Mouse (Mus musculus): ENCODE data around the gene Helq. TPM values are rescaled to one million over a fixed set of nuclear protein-coding genes. Genes with fewer than 3 reads are reported as not detected.

Gene Helq
- 10 to 100 TPM; 17.8 to 19.9 TPM for total RNA-seq (2021)

DNA sequence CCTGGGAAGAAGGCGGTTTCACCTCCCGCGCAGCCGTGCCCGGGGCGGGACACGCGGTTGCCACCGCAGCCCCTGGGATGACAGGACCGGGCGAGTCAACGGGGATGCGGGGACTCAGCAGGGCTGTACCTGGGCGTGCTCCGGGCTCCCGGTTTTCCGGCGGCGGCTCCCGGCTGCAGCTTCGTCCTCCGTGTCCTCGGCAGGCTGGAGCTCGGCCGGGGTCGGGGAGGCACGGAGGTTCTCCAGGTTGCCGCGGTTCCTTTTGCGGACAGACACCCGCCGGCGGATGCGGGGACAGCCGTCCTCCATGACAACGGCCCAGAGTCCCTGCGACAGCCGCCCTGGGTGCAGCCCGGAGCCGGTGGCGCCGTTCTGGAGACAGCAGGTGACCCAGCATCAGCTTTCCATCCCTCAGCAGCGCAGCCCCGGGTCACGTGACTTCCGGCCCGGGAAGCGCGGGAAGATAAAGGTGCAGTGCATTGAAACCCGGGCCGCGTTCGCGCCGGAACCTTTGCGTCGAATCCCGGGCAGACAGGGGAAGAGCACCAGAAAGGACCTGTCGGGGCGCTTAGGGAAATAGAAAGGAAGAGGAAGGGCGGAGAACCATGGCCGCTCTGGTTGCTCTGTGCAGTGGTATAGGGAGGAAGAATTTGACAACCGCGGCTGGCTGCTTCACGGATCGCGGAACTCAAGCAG lies at the start of gene Helq, which contains the start of gene Mrps18c:
Gene Helq (minus strand): TSS at position 434 of the 696 bp plus-strand sequence.
Gene Mrps18c (plus strand): TSS at position 463 of the 696 bp plus-strand sequence.
- DNase-seq (ENCODE audit: extremely low spot score in 1 of 2, low spot score in 2 of 2) = peak; percentile 90 to 94
- intact Hi-C loops (cut with DNase I) = loop anchor here (10.0 kb wide), 1 partner anchor 124 kb away; the partner anchor contains the start of gene Coq2

DNA sequence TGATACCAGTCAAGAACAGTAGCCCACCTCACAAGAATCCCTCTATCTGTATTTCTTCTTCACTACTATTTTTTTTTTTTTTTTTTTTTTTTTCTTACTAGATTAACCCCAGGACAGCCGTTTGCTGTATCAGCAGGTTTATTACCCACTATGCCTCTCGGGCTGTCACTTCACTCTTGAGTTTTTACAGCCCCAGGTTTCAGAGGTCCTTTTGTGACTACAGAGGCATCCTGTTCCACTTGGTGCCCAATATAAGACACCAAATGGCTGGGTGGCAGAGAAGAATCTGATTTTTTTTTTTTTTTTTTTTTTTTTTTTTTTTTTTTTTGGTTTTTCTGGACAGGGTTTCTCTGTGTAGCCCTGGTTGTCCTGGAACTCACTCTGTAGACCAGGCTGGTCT lies 48.7 kb upstream of the Helq start:
- intact Hi-C loops (cut with DNase I) = no loop called here
- no peak for DNase-seq (ENCODE audit: extremely low spot score in 1 of 2, low spot score in 2 of 2)

DNA sequence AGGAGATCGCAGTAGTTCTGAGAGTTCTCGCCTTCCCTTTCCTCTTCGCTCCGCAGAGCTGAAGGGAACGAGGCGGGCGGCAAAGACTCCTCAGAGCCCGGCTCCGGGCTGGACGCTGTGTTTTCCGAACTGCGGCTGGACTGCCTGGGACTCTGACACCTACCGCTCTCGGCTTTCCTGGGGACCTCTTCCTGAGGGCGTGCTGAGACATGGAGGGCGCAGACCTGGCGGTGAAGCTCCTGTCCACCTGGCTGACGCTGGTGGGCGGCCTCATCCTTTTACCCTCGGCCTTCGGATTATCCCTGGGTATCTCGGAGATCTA lies 48.2 kb upstream of the Helq start:
- intact Hi-C loops (cut with DNase I) = no loop called here

DNA sequence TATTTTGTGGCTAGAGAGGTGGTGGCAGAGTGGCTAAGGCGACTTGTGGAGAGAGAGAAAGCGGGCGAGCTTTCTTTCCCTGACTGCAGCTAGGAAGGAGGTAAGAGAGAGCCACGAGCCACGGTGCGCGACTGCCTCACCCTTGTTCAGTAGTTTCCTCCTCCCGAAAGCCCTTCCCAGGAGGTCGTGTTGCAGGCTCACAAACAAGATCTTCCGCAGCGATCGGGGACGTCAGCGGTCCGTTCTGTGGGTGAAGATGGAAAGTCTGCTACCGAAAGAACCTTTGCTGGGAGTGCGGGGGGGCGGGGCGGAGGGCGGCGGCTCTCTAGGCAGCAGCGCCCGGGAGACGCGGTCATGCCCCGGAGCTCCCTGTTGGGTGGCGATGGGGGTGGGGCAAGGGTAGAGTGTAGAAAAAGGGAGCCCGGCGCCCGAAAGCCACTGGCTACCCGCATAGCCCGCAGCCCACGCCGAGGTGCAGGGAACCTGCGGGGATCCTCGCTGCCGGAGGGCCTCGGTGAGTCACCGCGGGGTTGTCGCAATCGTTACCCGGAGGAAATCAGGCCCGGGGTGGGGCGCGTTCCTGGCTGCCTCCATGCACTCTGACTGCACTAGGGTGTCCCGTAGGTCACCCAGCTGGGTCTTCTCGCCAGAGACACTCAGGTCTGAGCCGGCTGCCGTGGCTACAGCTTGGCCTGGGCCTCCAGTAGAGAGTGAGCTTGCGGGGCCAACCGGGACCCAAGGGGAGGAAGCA lies 47.6 kb upstream of the Helq start:
- intact Hi-C loops (cut with DNase I) = no loop called here

More for the DNA sequence above, 48.2 kb upstream of the Helq start:
- DNase-seq (ENCODE audit: extremely low spot score in 1 of 2, low spot score in 2 of 2) = peak in 1 of 2 experiments; percentile 20

DNA sequence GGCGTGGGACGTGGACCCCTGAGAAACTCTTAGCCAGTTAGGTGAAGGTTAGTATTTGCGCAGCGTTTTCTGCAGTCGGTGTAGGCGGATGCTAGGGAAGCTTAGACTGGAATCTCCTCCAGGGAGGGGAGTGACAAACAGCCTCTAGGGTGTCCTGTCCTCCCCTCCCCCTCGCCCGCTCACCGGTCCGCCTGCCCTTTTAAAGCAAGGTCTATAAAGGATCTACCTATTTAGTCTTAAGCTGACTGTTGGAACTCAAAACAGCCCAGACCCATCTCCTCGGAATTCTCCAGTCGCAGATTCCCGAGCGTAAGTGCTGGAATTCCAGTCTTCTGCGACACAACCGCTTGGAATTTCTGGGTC lies 47.1 kb upstream of the Helq start, which contains the start of gene Gpat3:
Gene Gpat3 (plus strand): TSS at position 229 of the 363 bp plus-strand sequence.
- intact Hi-C loops (cut with DNase I) = no loop called here
- DNase-seq (ENCODE audit: extremely low spot score in 1 of 2, low spot score in 2 of 2) = peak in 1 of 2 experiments; percentile 38

More for the DNA sequence above, 47.6 kb upstream of the Helq start:
- DNase-seq (ENCODE audit: extremely low spot score in 1 of 2, low spot score in 2 of 2) = peak; percentile 4 to 60

DNA sequence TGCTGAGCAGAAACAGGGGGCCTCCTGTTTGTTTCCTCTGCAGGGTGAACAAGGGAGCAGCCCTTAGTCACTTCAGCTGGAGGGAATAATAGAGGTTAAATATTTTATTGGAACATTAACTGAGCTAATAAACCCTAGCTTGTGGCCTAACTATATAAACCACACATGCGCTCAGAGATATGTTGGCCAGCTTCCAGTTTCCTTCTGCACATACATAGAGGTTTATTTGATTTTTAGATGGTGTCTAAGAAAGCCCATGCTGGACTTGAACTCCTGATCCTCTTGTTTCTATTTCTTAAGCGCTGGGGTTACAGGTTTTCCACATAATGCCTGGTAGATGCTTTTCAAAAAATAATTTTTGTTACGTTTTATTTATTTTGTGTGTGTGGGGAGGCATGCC lies 46.1 kb upstream of the Helq start:
- intact Hi-C loops (cut with DNase I) = no loop called here

DNA sequence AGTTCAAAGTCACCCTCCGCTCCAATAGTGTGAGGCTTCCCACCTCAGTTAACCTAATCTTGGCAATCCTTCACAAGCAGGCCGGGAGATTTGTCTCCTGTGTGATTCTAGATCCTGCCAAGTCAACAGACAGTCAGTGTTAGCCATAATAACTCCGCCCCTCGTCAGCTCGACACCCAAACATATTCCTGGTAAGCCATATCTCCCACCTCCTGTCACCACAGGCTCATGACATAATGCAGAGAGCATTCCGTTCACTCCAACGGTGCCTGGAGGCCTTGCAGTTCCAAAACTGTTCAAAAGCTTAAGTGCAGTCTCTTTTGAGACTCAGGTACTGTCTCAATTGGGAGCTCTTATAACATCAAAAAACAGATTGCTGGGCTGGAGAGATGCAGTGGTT lies 39.5 kb upstream of the Helq start:
- no peak for DNase-seq (ENCODE audit: extremely low spot score in 1 of 2, low spot score in 2 of 2)
- intact Hi-C loops (cut with DNase I) = no loop called here

More for the DNA sequence above, 46.1 kb upstream of the Helq start:
- DNase-seq (ENCODE audit: extremely low spot score in 1 of 2, low spot score in 2 of 2) = no peak

DNA sequence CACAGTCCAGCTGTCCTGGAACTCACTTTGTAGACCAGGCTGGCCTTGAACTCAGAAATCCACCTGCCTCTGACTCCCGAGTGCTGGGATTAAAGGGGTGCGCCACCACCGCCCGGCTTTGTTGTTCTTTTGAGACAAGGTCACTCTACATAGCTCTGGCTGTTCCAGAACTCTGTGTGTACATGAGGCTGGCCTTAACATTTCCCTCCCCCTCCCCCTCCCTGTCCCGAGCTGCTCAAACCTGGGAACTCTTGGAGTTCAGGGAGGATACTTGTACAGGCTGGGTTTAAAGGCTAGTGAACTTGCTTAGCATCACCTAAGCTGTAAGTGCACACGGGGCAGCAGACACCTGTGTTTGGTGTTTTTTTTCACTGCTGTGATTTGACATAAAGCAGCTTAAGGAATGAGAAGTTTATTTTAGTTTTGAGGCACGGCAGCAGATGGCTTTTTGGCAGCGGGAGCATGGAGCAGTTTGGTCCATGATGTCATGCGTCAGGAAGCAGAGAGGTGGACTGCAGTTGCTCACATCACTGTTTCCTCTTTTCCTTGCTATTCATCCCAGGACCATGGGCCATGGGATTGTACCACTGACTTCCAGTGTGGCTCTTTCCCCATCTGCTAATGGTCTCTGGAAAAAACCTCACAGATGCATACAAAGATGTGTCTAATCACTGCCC lies 37.6 kb upstream of the Helq start:
- intact Hi-C loops (cut with DNase I) = no loop called here

DNA sequence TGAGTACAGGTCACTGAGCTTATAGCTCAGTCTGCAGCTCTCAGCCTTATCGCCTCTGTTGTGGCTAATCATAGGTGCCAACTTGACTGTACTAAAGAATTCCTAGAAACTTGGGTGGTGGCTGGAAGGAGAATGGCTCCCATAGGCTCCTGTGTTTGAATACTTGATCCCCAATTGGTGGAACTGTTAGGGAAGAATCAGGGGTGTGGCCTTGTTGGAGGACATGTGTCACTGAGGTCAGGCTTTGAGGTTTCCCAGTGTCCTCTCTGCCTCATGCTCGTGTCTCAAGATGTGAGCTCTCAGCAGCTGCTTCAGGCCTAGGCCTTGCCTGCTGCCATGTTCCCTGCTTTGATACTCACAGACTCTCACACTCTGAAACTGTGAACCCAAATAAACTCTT lies 35.4 kb upstream of the Helq start:
- DNase-seq (ENCODE audit: extremely low spot score in 1 of 2, low spot score in 2 of 2) = no peak
- intact Hi-C loops (cut with DNase I) = no loop called here

More for the DNA sequence above, 37.6 kb upstream of the Helq start:
- DNase-seq (ENCODE audit: extremely low spot score in 1 of 2, low spot score in 2 of 2) = no peak

DNA sequence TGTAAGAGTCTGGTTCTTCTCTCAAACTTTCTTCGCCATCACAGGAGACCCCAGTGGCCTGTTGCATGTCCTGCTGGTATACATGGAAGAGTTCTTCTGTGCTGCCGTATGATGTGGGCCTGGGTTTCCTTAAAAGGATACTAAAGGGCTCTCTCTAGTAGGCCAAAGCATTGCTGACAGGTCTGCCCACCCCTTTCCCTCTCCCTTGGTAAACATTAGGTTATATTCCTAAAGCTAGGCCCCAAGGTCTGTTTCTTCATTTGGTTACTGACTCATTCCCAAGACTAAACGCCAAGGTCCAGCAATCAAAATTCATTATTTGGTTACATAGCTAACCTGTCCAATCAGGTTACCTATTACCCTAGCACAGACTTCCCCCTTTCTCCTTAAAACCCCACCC lies 34.3 kb upstream of the Helq start:
- intact Hi-C loops (cut with DNase I) = no loop called here

DNA sequence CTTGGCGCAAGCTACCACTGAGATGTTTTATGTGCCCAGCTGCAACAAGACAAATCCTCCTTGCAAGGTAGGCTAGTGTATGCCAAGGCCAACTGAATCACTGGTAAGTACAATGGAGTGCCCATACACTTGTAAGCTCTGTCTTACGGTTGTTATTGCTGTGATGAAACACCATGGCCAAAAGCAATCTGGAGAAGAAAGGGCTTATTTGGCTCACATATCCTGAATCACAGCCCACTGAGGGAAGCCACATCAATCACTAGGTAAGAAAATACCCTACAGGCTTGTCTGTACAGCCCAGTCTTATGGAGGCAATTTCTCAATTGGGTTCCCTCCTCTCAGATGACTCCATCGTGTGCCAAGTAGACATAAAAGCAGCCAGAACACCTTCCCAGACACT lies 30.3 kb upstream of the Helq start:
- DNase-seq (ENCODE audit: extremely low spot score in 1 of 2, low spot score in 2 of 2) = no peak
- intact Hi-C loops (cut with DNase I) = no loop called here

More for the DNA sequence above, 34.3 kb upstream of the Helq start:
- no peak for DNase-seq (ENCODE audit: extremely low spot score in 1 of 2, low spot score in 2 of 2)

DNA sequence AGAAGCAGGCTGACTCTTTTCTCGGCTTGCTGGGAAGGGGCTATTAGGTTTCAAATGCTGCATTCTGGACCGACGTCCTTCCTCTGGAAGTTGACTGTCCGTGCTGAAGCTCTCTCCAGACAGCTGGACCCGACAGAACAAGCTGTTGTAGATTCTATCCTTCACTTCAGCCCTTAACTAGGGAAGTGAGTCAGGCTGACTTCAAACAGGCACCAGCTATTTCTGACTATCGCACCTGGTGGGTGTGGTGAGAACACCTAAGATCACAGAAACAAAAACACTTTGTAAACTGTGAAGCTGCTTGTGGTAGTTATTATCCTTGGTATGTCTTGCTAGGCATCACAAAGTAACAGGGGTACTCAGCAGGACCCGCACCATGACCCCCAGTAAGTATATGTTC lies 28.1 kb upstream of the Helq start:
- intact Hi-C loops (cut with DNase I) = loop anchor here (2.0 kb wide), 1 partner anchor 88 kb away; no protein-coding TSS in a partner anchor
- no peak for DNase-seq (ENCODE audit: extremely low spot score in 1 of 2, low spot score in 2 of 2)

DNA sequence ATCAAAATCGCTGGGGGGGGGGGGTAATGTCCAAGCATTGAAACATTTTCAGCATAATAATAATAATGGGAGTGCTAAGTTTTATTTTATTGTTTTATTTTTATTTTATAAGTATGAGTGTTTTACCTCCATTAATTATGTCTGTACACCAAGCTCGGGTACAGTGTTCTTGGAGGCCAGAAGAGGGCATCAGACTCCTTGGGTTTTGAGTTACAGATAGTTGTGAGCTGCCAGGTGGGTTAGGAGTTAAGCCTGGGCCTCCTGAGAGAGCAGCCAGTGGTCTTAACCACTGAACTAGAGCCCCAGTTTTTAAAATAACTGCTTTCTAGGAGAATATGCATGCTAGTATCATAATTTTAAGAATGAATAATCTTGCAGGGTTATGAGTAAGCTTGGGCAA lies 27.6 kb upstream of the Helq start:
- intact Hi-C loops (cut with DNase I) = loop anchor here (2.0 kb wide), 1 partner anchor 89 kb away; no protein-coding TSS in a partner anchor
- no peak for DNase-seq (ENCODE audit: extremely low spot score in 1 of 2, low spot score in 2 of 2)

DNA sequence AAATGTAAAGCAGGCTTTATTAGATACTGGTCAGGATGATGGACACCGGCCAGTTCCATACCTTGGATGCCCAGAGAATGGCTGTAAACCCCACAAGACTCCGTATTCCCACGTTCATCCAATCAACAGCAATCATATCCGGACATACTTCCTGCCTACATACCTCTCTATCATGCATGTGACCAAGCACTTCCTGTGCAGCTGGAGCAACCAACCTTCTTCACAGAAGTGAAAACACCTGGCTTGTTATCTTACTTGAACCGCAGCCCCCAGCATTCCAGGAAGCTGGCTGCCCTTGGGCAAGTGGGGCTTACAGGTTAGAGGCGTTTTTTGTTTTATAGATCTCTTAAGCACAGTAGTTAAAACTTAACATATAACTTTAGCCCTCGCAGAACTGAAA lies 24.4 kb upstream of the Helq start:
- intact Hi-C loops (cut with DNase I) = no loop called here
- no peak for DNase-seq (ENCODE audit: extremely low spot score in 1 of 2, low spot score in 2 of 2)

DNA sequence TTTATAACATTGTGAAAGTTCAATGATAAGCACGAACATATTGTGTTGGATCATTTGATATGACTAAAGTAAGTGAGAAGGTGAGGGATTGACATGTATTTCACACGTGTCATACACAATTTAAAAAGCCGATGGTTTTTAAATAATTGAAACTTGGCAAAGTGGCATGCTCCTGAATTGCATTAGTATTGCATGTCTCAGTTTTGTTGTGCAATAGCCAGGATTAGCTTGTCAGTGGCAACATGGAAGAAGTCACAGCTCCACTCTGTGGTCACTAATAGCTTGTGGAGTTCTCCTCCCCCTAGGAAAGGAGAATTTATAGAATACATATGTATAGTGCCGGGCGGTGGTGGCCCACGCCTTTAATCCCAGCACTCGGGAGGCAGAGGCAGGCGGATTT lies 23.0 kb upstream of the Helq start:
- intact Hi-C loops (cut with DNase I) = no loop called here
- DNase-seq (ENCODE audit: extremely low spot score in 1 of 2, low spot score in 2 of 2) = no peak

DNA sequence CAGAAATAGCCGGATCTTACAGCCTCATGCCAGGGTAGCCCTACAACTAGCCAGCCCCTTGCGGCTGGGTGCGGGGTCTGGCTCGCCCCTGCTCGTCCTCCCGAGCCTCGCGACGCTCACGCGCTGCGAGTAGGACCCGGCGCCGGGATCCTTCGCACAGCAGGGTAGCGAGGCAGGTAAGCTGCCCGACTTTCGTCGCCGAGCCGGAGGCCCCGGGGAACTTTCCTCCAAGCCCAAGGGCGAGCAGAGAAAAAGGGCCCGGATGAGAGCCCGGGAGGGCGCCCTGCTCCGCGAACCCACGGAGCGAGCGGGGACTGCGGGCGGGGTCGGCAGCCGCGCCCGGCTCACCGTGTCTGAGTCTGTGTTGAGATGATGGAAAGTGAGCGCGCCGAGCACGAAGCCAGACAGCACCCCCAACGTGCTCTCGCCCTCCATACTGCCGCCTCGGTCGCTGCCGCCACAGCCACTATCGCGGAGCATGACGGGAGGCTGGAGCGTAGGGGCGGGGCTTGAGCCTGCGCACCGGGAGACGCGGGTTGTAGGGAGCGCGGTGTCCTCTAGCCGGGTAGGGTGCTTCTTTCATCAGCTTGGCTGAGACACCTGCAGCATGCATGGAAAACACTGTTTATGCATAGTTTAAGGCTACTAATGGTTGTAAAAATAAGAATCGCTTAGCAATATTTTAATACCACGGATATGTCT lies 22.2 kb upstream of the Helq start, which contains the start of gene Abraxas1:
Gene Abraxas1 (minus strand): TSS at position 483 of the 702 bp plus-strand sequence.
- intact Hi-C loops (cut with DNase I) = no loop called here
- DNase-seq (ENCODE audit: extremely low spot score in 1 of 2, low spot score in 2 of 2) = peak; percentile 77 to 91

DNA sequence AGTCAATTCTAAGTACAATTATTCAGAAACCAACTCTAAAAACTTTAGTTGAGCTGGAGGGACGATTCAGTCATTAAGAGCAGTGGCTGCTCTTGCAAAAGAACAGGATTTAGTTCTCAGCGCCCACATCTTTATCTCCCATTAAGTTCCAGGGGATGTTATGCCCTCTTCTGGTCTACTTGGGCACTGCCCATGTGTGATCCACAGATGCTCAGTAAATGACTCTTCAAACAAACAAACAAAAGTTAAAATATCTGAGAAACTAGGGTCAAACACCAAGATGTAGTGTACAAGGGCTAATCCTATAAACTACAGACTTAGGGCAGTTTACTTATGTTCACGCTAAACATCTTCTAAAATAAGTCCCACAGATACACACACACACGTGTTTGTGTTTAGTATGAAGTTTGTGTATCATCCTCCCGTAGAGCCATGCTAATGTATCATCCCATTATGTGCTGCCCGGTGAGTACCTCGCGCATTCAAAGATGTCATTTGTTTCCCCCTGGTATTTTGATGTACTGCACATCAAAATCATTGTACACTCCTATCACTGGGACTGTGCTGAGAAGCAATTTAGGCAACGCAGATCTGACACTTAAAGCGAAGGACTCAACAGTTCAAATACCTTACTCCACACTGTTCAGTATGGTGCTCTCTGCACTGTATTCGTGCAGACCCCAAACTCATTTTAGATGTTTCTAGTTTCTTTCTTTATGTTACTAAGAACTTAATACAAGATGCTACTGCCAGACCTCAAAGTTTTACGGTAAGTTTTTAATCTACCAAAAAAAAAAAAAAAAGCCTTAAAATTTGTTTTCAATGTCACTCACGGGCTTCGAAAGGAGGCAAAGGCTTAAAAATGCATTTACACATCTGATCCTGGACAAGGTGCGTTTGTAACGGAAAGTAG lies 21.4 kb upstream of the Helq start:
- intact Hi-C loops (cut with DNase I) = no loop called here
- DNase-seq (ENCODE audit: extremely low spot score in 1 of 2, low spot score in 2 of 2) = no peak

DNA sequence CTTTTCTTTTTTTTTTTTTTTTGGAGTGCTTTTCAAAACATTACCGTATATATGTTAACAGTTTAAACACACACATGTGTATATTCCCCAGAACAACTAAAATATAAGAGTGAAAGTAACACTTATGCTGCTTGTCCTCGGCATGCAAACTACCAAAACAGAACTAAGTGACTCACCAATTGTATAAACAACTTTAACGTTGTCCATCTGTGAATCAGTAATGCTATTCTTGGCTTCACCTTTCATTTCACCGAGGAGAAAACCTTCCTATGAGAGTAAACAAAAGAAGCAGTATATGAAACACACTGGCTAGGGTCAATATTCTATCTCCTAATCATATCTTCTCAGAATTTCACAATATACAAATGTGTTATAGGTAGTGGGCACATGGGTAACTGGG lies 19.9 kb upstream of the Helq start:
- no peak for DNase-seq (ENCODE audit: extremely low spot score in 1 of 2, low spot score in 2 of 2)
- intact Hi-C loops (cut with DNase I) = no loop called here

All from left cerebral cortex, postnatal 10 days (tissue).